Mouse (Mus musculus) midbrain, postnatal 0 days (tissue): ENCODE measurements at regions not wholly inside any gene's neighbourhood (a gene's known extent, or its start where the extent isn't known, plus 50 kb on each side); places are given as distances from the start of the nearest gene placed in this dataset.

Experiments
- ATAC-seq: fragments of 200-750 bp; cut with Nextera tagmentation; 2 replicates; pipeline ENCODE4 v1.8.0; 2017; ENCODE audit warnings: moderate number of reproducible peaks, mild to moderate bottlenecking, moderate TSS enrichment, moderate library complexity; ENCODE audit not compliant: low FRiP score
- DNase-seq: peaks from one replicate; pipeline ENCODE4 v3.0.0-alpha.2; 2015; ENCODE audit warnings: low spot score
- H3K27ac ChIP-seq: fragments of 300-500 bp; sonication (generic); 2 replicates; pipeline ENCODE4 v1.5.1; 2014; ENCODE audit warnings: low read depth, mild to moderate bottlenecking, low read length, mixed read lengths
- H3K27me3 ChIP-seq: fragments of 300-500 bp; sonication (generic); 2 replicates; pipeline ENCODE4 v1.6.1; 2014; ENCODE audit warnings: low read length, control low read depth, mixed read lengths; ENCODE audit not compliant: insufficient read depth
- H3K36me3 ChIP-seq: fragments of 300-500 bp; sonication (generic); 2 replicates; pipeline ENCODE4 v1.6.1; 2014; ENCODE audit warnings: low read length, control low read depth, mixed read lengths; ENCODE audit not compliant: insufficient read depth
- H3K4me1 ChIP-seq: fragments of 300-500 bp; sonication (generic); 2 replicates; pipeline ENCODE4 v1.6.1; 2014; ENCODE audit warnings: mild to moderate bottlenecking, control low read depth, antibody characterized with exemption, low read length, mixed read lengths; ENCODE audit not compliant: insufficient read depth
- H3K4me2 ChIP-seq: fragments of 300-500 bp; sonication (generic); 2 replicates; pipeline ENCODE4 v1.6.1; 2014; ENCODE audit warnings: low read depth, mild to moderate bottlenecking, low read length, mixed read lengths; ENCODE audit not compliant: poor library complexity, severe bottlenecking
- H3K4me3 ChIP-seq: fragments of 300-500 bp; sonication (generic); 2 replicates; pipeline ENCODE4 v1.5.1; 2014; ENCODE audit warnings: low read depth, mild to moderate bottlenecking, low read length, moderate library complexity
- H3K9ac ChIP-seq: fragments of 300-500 bp; sonication (generic); replicated peaks from 2 replicates; pipeline ENCODE4 v1.6.1; 2014; ENCODE audit warnings: mild to moderate bottlenecking, low read length, moderate library complexity, mixed read lengths; ENCODE audit not compliant: poor library complexity, severe bottlenecking
- H3K9me3 ChIP-seq: fragments of 300-500 bp; sonication (generic); 2 replicates; pipeline ENCODE4 v1.6.1; 2016; ENCODE audit warnings: low read length, control low read depth
- CTCF ChIP-seq: IDR thresholded peaks from 2 replicates; pipeline ENCODE4 v1.5.1; 2016; ENCODE audit warnings: antibody characterized with exemption, mild to moderate bottlenecking
- WGBS: fragments of 180-500 bp; shearing (Covaris S2); extraction: QIAGEN DNeasy Blood & Tissue Kit; methylation state at CpG from one replicate; pipeline ENCODE4 v1.1.7; 2014; 5-methylcytosine and 5-hydroxymethylcytosine counted together

- H3K4me1 ChIP-seq = no peaks in the 10 kb centered on the region
- H3K9me3 ChIP-seq = no peaks in the 10 kb centered on the region
- H3K27me3 ChIP-seq = no peaks in the 10 kb centered on the region
- no peak overlapping the region for H3K4me3 ChIP-seq
- no peak overlapping the region for H3K4me2 ChIP-seq
- no peak overlapping the region for H3K27ac ChIP-seq
- H3K9ac ChIP-seq = no peak overlapping the region
- DNase-seq = no peak
- whole genome bisulfite sequencing = 86% methylated on average over 3 of the region's 3 CpGs
- ATAC-seq = no peak
- no peaks in the 10 kb centered on the region for H3K36me3 ChIP-seq
- no peak for TF ChIP-seq CTCF
These were observed 253.7 kb downstream of the Efnb2 start for GRCm38 (mm10) chr8:8407357-8407756.

DNA sequence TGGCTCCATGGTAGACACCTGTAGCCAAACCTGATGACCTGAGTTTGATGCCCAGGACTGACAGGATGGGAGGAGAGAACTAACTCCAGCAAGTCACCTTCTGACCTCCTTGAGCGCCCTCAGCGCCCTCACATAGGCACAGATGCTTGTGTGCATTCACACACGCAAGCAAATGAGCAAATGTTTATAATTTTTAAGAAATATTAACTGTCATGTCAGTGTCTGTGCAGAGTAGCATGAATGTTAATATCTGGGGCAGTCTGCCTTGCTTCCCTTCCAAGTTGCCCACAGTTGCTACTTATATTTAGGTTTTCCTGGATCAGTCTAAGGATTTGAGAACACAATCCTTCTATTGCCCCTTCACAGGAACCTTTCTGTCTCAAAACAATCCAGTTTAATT, 257.6 kb downstream of the Efnb2 start:
- H3K4me3 ChIP-seq = no peak overlapping the region
- ATAC-seq (no peak), DNase-seq (no peak)
- no peaks in the 10 kb centered on the region for H3K36me3 ChIP-seq
- H3K27ac ChIP-seq = no peak overlapping the region
- H3K27me3 ChIP-seq = no peaks in the 10 kb centered on the region
- H3K9me3 ChIP-seq = no peaks in the 10 kb centered on the region
- H3K4me1 ChIP-seq = no peaks in the 10 kb centered on the region
- WGBS = 93% methylated on average over 3 of the region's 3 CpGs
- no peak for TF ChIP-seq CTCF
- H3K9ac ChIP-seq = no peak overlapping the region
- no peak overlapping the region for H3K4me2 ChIP-seq

- Histone ChIP-seq H3K9ac (no peak overlapping the region), H3K4me2 (no peak overlapping the region), H3K4me3 (no peak overlapping the region), H3K4me1 (no peaks in the 10 kb centered on the region), H3K36me3 (no peaks in the 10 kb centered on the region), H3K27ac (no peak overlapping the region), H3K27me3 (no peaks in the 10 kb centered on the region), H3K9me3 (no peaks in the 10 kb centered on the region)
- WGBS = 82% methylated on average over 5 of the region's 5 CpGs
- no peak for ATAC-seq
- DNase-seq = no peak
- TF ChIP-seq CTCF = no peak
These were observed 268.7 kb downstream of the Efnb2 start for GRCm38 (mm10) chr8:8392303-8392702.

- no peak for TF ChIP-seq CTCF
- ATAC-seq = no peak
- no peaks in the 10 kb centered on the region for H3K4me1 ChIP-seq
These were observed 269.7 kb downstream of the Efnb2 start for GRCm38 (mm10) chr8:8391321-8391720.

DNA sequence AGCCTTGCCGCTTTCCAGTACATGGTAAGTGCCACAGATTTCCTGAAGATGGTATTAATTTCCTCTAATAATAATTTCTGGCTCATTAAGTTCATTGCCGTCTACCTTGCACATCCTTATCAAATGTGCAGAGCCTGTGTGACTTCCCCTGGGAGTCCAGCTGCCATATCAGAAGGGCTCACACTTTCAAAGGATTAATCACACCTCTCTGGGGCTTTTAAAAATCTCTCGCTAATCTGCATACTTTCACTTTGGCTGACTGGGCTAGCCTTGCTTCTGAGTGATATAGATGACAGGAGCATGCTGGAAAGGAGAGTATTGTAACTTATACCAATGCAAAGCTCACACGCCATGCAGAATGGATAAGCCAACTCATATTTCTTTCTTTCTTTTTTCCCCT, 282.8 kb downstream of the Efnb2 start:
- H3K4me1 ChIP-seq = no peaks in the 10 kb centered on the region
- H3K27me3 ChIP-seq = no peaks in the 10 kb centered on the region
- DNase-seq = peak; percentile 24
- no peak overlapping the region for H3K27ac ChIP-seq
- no peak for TF ChIP-seq CTCF
- ATAC-seq = no peak
- H3K9ac ChIP-seq = no peak overlapping the region
- no peaks in the 10 kb centered on the region for H3K36me3 ChIP-seq
- WGBS = 42% methylated on average over 4 of the region's 4 CpGs
- no peaks in the 10 kb centered on the region for H3K9me3 ChIP-seq
- no peak overlapping the region for H3K4me2 ChIP-seq
- no peak overlapping the region for H3K4me3 ChIP-seq

More at GRCm38 (mm10) chr8:8391321-8391720, 269.7 kb downstream of the Efnb2 start:
- H3K36me3 ChIP-seq = no peaks in the 10 kb centered on the region
- H3K27ac ChIP-seq = no peak overlapping the region
- H3K9ac ChIP-seq = no peak overlapping the region
- whole genome bisulfite sequencing = 84% methylated on average over 9 of the region's 9 CpGs
- no peak for DNase-seq
- no peak overlapping the region for H3K4me2 ChIP-seq
- no peak overlapping the region for H3K4me3 ChIP-seq
- no peaks in the 10 kb centered on the region for H3K27me3 ChIP-seq
- no peaks in the 10 kb centered on the region for H3K9me3 ChIP-seq

DNA sequence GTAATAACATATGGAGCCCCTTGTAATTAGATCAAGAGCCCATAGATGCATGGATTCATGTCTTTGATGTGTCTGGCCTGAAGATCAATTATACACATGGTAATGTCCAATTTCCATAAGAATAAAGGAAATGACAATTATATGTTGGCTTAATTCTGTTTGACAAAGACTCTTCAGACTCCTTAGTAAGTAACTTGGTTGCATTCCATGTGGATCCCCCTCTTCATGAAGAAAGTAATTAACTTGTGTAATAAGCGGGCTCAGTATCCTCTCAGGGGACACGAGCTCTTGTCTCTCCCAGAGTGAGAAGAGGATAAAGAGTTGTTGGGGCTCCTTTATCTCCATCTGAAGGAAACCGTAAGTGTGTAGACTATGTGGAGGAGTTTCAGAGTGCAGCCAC, 284.3 kb downstream of the Efnb2 start:
- Histone ChIP-seq H3K9ac (no peak overlapping the region), H3K36me3 (no peaks in the 10 kb centered on the region), H3K9me3 (no peaks in the 10 kb centered on the region), H3K4me2 (no peak overlapping the region), H3K4me1 (no peaks in the 10 kb centered on the region), H3K4me3 (no peak overlapping the region), H3K27ac (no peak overlapping the region), H3K27me3 (no peaks in the 10 kb centered on the region)
- 60% methylated on average over 3 of the region's 3 CpGs for WGBS
- no peak for TF ChIP-seq CTCF
- DNase-seq (peak; percentile 48), ATAC-seq (no peak)
